Mouse (Mus musculus) liver, embryonic 11.5 days (tissue): ENCODE measurements around the gene Suclg1. TPM values are rescaled to one million over a fixed set of nuclear protein-coding genes. Genes with fewer than 3 reads are reported as not detected.
A peak's percentile ranks its signal among the peaks of the same experiment; 100 is the strongest.

ENCODE experiments used
- ATAC-seq: fragments of 200-750 bp; cut with Nextera tagmentation; replicated peaks from 2 replicates; pipeline ENCODE4 v1.8.0; 2017; ENCODE audit warnings: moderate number of reproducible peaks, mild to moderate bottlenecking, moderate TSS enrichment, moderate library complexity; ENCODE audit not compliant: low FRiP score
- DNase-seq: peaks from one replicate; pipeline ENCODE4 v3.0.0-alpha.2; 2017; ENCODE audit warnings: low spot score
- H3K27ac ChIP-seq: fragments of 300-500 bp; sonication (generic); 2 replicates; pipeline ENCODE4 v1.5.1; 2014; ENCODE audit warnings: mild to moderate bottlenecking, low read depth, low read length, control low read depth
- H3K27me3 ChIP-seq: fragments of 300-500 bp; sonication (generic); replicated peaks from 2 replicates; pipeline ENCODE4 v1.6.1; 2014; ENCODE audit warnings: low read length, mixed read lengths; ENCODE audit not compliant: control insufficient read depth, insufficient read depth
- H3K36me3 ChIP-seq: fragments of 300-500 bp; sonication (generic); 2 replicates; pipeline ENCODE4 v1.6.1; 2014; ENCODE audit warnings: mild to moderate bottlenecking, low read length, moderate library complexity, mixed read lengths; ENCODE audit not compliant: control insufficient read depth, insufficient read depth
- H3K4me1 ChIP-seq: fragments of 300-500 bp; sonication (generic); replicated peaks from 2 replicates; pipeline ENCODE4 v1.6.1; 2014; ENCODE audit warnings: low read length, mixed read lengths; ENCODE audit not compliant: control insufficient read depth, insufficient read depth
- H3K4me2 ChIP-seq: fragments of 300-500 bp; sonication (generic); 2 replicates; pipeline ENCODE4 v1.6.1; 2014; ENCODE audit warnings: mild to moderate bottlenecking, control low read depth, moderate library complexity
- H3K4me3 ChIP-seq: fragments of 300-500 bp; sonication (generic); 2 replicates; pipeline ENCODE4 v1.5.1; 2014; ENCODE audit warnings: low read depth, low read length, control low read depth
- H3K9ac ChIP-seq: fragments of 300-500 bp; sonication (generic); 2 replicates; pipeline ENCODE4 v1.6.1; 2014; ENCODE audit warnings: low read depth, low read length, control low read depth
- H3K9me3 ChIP-seq: fragments of 300-500 bp; sonication (generic); 2 replicates; pipeline ENCODE4 v1.6.1; 2016; ENCODE audit warnings: low read length, inconsistent platforms, mixed read lengths; ENCODE audit not compliant: control insufficient read depth
- WGBS: fragments of 180-500 bp; shearing (Covaris S2); extraction: QIAGEN DNeasy Blood & Tissue Kit; methylation state at CpG from one replicate; pipeline ENCODE4 v1.1.7; 2014; 5-methylcytosine and 5-hydroxymethylcytosine counted together
- polyA plus RNA-seq: library from polyadenylated mRNA; unstranded; fragments of >200 nt; fragmentation: Nextera tagmentation; extraction: Ambion mirVana; gene quantifications from 2 replicates; pipeline ENCODE4 v1.2.1, GENCODE M21; 2014

Suclg1 gene
- 188 and 206 TPM in 2 replicates for polyA plus RNA-seq

DNA sequence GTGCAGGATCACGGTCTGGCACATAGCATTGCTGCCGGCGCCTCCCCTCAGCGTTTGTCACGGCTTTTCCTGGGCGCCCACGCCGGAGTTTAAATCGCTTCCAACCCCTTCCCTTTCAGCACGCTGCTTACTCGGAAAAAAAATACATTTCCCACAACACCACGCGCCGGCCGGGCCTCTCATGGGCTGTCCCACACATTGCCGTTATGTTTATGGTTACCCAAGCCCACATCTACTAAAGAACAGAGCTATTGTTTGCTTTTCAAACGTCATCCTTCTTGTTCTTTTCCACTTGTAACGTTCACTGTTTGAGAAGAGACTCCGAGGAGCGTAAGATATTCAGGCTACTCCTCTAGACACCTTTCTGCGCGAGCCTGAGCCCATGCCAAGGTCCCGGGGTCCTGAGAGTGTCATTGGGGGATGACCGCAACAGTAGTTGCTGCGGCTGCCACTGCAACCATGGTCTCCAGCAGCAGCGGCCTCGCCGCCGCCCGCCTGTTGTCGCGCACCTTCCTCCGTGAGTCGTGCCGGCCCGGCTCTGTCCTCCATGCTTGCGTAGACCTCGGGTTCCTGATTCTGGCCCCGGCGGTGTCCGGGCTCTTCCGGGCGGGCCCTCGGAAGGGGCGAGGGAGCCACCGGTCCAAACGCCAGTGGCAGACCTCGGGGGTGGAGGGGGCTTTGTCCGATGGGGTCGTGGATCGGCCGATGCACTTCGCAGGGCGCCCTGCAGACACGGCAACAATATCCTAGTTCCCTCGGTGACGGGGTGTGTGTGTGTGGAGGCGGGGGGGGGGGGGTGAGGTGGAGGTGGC lies at the start of gene Suclg1:
Gene Suclg1, plus strand, starts transcription at position 146 of the 812 bp plus-strand sequence.
- no peaks in the 10 kb centered on the region for H3K36me3 ChIP-seq
- peak within 1 kb of the TSS; percentile 90 for H3K9ac ChIP-seq
- peaks cover 14% of the 10 kb centered on the region; the same call in 1 of the 2 replicates for H3K4me1 ChIP-seq
- H3K27me3 ChIP-seq: no peaks in the 10 kb centered on the region
- H3K9me3 ChIP-seq: no peaks in the 10 kb centered on the region
- H3K4me2 ChIP-seq: peak within 1 kb of the TSS; percentile 81
- DNase-seq (peak; percentile 86), ATAC-seq (peak; percentile 93)
- peak within 1 kb of the TSS; percentile 71 for H3K27ac ChIP-seq
- under 1% methylated on average over 57 of the region's 58 CpGs for WGBS
- H3K4me3 ChIP-seq: peak within 1 kb of the TSS; percentile 91

DNA sequence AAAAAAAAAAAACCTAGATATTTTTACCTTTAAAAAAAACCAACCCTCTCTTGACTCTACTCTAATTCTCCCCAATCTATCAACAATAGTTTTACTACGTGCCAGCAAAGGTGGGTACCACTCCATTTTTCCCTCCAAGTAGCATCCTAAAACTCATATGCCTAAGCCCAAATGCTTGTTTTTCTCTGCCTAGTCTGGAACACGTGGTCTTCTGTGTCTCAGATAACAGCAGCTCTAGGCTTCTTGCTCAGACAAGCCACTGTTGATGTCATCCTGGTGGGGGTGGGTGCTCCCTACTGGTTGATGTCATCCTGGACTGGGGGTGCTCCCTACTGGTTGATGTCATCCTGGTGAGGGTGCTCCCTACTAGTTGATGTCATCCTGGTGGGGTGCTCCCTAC lies 44.5 kb upstream of the Suclg1 start:
- no peak for DNase-seq

DNA sequence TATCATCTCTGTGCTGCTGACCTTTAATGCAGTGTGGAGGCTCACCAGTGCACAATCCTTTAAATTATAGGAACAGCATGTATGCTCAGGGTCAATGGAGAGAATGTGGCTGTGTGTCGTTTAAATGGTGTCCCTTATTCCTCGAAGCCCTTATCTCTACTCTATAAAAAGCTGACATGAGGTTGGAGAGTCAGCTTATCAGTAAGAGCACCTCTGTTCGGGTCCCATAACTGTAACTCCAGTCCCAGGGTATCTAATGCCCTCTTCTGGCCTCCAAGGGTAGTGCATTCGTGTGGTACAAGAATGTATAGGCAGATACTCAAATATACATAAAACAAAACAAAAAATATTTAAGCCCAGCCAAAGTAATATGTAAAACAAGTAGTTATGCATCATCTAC lies 43.2 kb upstream of the Suclg1 start:
- H3K27me3 ChIP-seq: no peaks in the 10 kb centered on the region
- no peak for DNase-seq
- H3K4me3 ChIP-seq: no peak overlapping the region
- no peaks in the 10 kb centered on the region for H3K9me3 ChIP-seq
- no peak overlapping the region for H3K27ac ChIP-seq
- H3K4me2 ChIP-seq: no peak overlapping the region
- H3K9ac ChIP-seq: no peak overlapping the region
- no peaks in the 10 kb centered on the region for H3K36me3 ChIP-seq
- 62% methylated on average over 4 of the region's 4 CpGs for WGBS
- no peak for ATAC-seq
- no peaks in the 10 kb centered on the region for H3K4me1 ChIP-seq

More for the DNA sequence above, 44.5 kb upstream of the Suclg1 start:
- no peak overlapping the region for H3K4me2 ChIP-seq
- no peaks in the 10 kb centered on the region for H3K36me3 ChIP-seq
- no peak overlapping the region for H3K27ac ChIP-seq
- no peaks in the 10 kb centered on the region for H3K4me1 ChIP-seq
- no peak overlapping the region for H3K9ac ChIP-seq
- WGBS: 64% methylated on average over 2 of the region's 2 CpGs
- ATAC-seq: no peak
- H3K4me3 ChIP-seq: no peak overlapping the region
- H3K27me3 ChIP-seq: no peaks in the 10 kb centered on the region
- H3K9me3 ChIP-seq: no peaks in the 10 kb centered on the region

DNA sequence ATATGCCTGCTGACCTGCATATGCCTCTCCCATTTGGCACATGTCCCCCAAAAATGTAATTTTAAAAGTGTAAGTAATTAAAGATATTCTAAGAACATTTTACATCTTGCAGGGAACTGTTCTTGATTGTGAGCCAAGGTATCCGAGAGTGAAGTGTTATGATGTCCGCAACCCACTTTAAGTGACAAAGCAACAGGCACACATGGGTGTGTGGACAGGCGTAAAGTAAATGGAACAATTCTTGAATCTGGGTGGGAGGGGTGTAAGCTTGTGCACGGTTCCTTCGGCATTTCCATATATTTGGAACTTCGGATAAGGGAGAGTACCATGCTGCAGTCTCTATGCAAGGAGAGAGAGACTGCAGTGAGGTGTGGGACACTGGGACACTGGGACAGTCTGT lies 38.6 kb upstream of the Suclg1 start:
- Histone ChIP-seq H3K27ac (no peak overlapping the region), H3K4me2 (no peak overlapping the region), H3K9me3 (no peaks in the 10 kb centered on the region), H3K36me3 (no peaks in the 10 kb centered on the region), H3K4me3 (no peak overlapping the region), H3K4me1 (no peaks in the 10 kb centered on the region), H3K9ac (no peak overlapping the region), H3K27me3 (no peaks in the 10 kb centered on the region)
- WGBS: 90% methylated on average over 6 of the region's 6 CpGs
- ATAC-seq (no peak), DNase-seq (no peak)

DNA sequence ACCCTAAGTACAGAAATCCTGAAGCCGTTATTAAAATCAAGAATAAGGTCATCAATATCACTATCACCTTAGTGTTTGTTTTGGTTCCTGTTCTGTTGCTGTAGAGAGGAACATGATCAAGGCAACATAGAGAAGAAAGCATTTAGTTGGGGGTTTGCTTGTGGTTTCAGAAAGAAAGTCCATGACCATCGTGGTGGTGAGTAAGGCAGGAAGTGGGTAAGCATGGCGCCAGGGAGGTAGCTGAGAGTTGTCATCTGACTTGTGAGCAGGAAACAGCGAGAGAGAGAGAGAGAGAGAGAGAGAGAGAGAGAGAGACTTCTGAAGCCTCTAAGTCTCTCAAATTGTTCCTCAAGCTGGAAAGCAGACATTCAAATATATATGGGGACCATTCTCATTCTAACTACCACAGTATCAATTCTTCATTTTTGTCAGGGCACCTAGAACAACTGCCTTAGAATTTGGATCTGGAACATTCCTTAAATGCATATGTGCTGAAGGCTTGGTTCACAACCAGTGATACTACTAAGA lies 37.7 kb upstream of the Suclg1 start:
- Histone ChIP-seq H3K4me1 (no peaks in the 10 kb centered on the region), H3K27ac (no peak overlapping the region), H3K9ac (no peak overlapping the region), H3K4me2 (no peak overlapping the region), H3K36me3 (no peaks in the 10 kb centered on the region), H3K27me3 (no peaks in the 10 kb centered on the region), H3K4me3 (no peak overlapping the region), H3K9me3 (no peaks in the 10 kb centered on the region)
- ATAC-seq: no peak
- no peak for DNase-seq
- 41% methylated on average over 4 of the region's 4 CpGs for WGBS

GRCm38 (mm10) chr6:73211036-73211435 lies 37.1 kb upstream of the Suclg1 start:
- Histone ChIP-seq H3K9me3 (no peaks in the 10 kb centered on the region), H3K36me3 (no peaks in the 10 kb centered on the region), H3K4me2 (no peak overlapping the region), H3K4me1 (no peaks in the 10 kb centered on the region), H3K9ac (no peak overlapping the region), H3K27ac (no peak overlapping the region), H3K27me3 (no peaks in the 10 kb centered on the region), H3K4me3 (no peak overlapping the region)
- 75% methylated on average over 3 of the region's 3 CpGs for WGBS
- DNase-seq (no peak), ATAC-seq (no peak)

GRCm38 (mm10) chr6:73211602-73212001 lies 36.6 kb upstream of the Suclg1 start:
- no peak for DNase-seq
- Histone ChIP-seq H3K4me3 (no peak overlapping the region), H3K27ac (no peak overlapping the region), H3K36me3 (no peaks in the 10 kb centered on the region), H3K9ac (no peak overlapping the region), H3K9me3 (no peaks in the 10 kb centered on the region), H3K4me1 (no peaks in the 10 kb centered on the region), H3K4me2 (no peak overlapping the region), H3K27me3 (no peaks in the 10 kb centered on the region)
- no peak for ATAC-seq

GRCm38 (mm10) chr6:73221189-73221957 lies 26.8 kb upstream of the Suclg1 start, which contains the start of gene Dnah6:
Dnah6 (minus strand) TSS chr6:73221651.
- no peak within 1 kb of the TSS for H3K27ac ChIP-seq
- no peak within 1 kb of the TSS for H3K9ac ChIP-seq
- peak within 1 kb of the TSS; percentile 46 for H3K4me3 ChIP-seq
- peak; percentile 68 for DNase-seq
- 0 out of 2 replicates have a peak, but pooled peaks cover 2% of the 10 kb centered on the region for H3K4me1 ChIP-seq
- WGBS: 40% methylated on average over 25 of the region's 25 CpGs
- no peaks in the 10 kb centered on the region for H3K9me3 ChIP-seq
- no peaks in the 10 kb centered on the region for H3K36me3 ChIP-seq
- peak within 1 kb of the TSS; percentile 74 for H3K4me2 ChIP-seq
- ATAC-seq: peak; percentile 97
- no peaks in the 10 kb centered on the region for H3K27me3 ChIP-seq
